ENCODE assay signal across 11 mouse cellular contexts in the genomic region with DNA sequence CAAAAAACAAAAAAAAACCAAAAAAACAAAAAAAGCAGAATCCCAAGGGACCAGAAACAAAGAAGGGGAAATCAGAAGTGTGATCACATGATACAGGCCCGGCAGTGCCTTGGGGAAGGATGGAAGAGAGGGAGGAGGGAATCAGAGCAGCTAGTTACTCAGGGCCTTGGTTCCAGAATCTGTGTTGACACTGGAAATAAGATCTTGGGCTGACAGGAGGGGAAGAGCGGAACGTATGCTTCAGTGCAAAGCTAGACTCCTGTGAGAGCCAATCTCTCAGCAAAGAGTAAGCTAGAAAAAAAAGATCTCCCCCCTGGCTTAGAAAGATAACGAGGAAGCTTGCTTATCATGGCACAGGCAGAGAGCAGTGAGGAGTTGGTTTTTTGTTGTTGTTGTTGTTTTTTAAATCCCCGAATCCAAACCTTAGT. TPM values are rescaled to one million over a fixed set of nuclear protein-coding genes. Genes with fewer than 3 reads are reported as not detected.
DNase-seq lines count a peak whose midpoint lies in the region; ATAC-seq and TF ChIP-seq lines count a peak whose summit lies in the region.
"Had no signal": no experiment of that assay in that cellular context is flagged by ENCODE, and none has a peak within 500 bp of the region (broad histone marks: within the 10 kb centered on the region; RNA-seq: fewer than 3 reads in every experiment).

No protein-coding gene starts in this region.

- H3K27ac ChIP-seq in kidney, postnatal 0 days = no peak overlapping the region
- peak overlapping the region; percentile 51; the same call in 1 of the 2 replicates for H3K27ac ChIP-seq in hindbrain, embryonic 15.5 days (replicated peaks)
- peak overlapping the region; percentile 57 for H3K27ac ChIP-seq in midbrain, embryonic 15.5 days

- peaks cover 8% of the 10 kb centered on the region; the same call in 1 of the 2 replicates for H3K4me1 ChIP-seq in kidney, postnatal 0 days (replicated peaks; ENCODE audit: insufficient read depth, low read length)
- H3K4me1 ChIP-seq in hindbrain, embryonic 15.5 days (replicated peaks) = peaks cover 42% of the 10 kb centered on the region
- peaks cover 47% of the 10 kb centered on the region for H3K4me1 ChIP-seq in midbrain, embryonic 15.5 days

- no peaks in the 10 kb centered on the region for H3K36me3 ChIP-seq in kidney, postnatal 0 days (ENCODE audit: insufficient read depth, low read length)
- H3K36me3 ChIP-seq in hindbrain, embryonic 15.5 days = no peaks in the 10 kb centered on the region
- H3K36me3 ChIP-seq in midbrain, embryonic 15.5 days (replicated peaks) = no peaks in the 10 kb centered on the region

- H3K27me3 ChIP-seq in kidney, postnatal 0 days (ENCODE audit: insufficient read depth, low read length) = no peaks in the 10 kb centered on the region
- H3K27me3 ChIP-seq in hindbrain, embryonic 15.5 days = no peaks in the 10 kb centered on the region
- H3K27me3 ChIP-seq in midbrain, embryonic 15.5 days (replicated peaks) = no peaks in the 10 kb centered on the region

- WGBS in kidney, postnatal 0 days = 39% methylated on average over 5 of the region's 5 CpGs
- 32% methylated on average over 5 of the region's 5 CpGs for WGBS in hindbrain, embryonic 15.5 days
- WGBS in midbrain, embryonic 15.5 days = 24% methylated on average over 5 of the region's 5 CpGs

- no peaks in the 10 kb centered on the region for H3K9me3 ChIP-seq in kidney, postnatal 0 days (replicated peaks; ENCODE audit: low read length)
- H3K9me3 ChIP-seq in hindbrain, embryonic 15.5 days = no peaks in the 10 kb centered on the region
- no peaks in the 10 kb centered on the region for H3K9me3 ChIP-seq in midbrain, embryonic 15.5 days

- ATAC-seq in kidney, postnatal 0 days (replicated peaks; ENCODE audit: low FRiP score, low read depth) = no peak
- no peak for ATAC-seq in hindbrain, embryonic 15.5 days (ENCODE audit: low FRiP score, low read depth)
- no peak for ATAC-seq in midbrain, embryonic 15.5 days (replicated peaks)

- H3K4me3 ChIP-seq in kidney, postnatal 0 days (replicated peaks; ENCODE audit: low read depth, low read length) = no peak overlapping the region
- H3K4me3 ChIP-seq in hindbrain, embryonic 15.5 days = no peak overlapping the region
- no peak overlapping the region for H3K4me3 ChIP-seq in midbrain, embryonic 15.5 days

- no peak overlapping the region for H3K4me2 ChIP-seq in kidney, postnatal 0 days (ENCODE audit: low read length)
- no peak overlapping the region for H3K4me2 ChIP-seq in hindbrain, embryonic 15.5 days
- no peak overlapping the region for H3K4me2 ChIP-seq in midbrain, embryonic 15.5 days
- H3K4me2 ChIP-seq: lung, embryonic 14.5 days had no signal

- TF ChIP-seq CTCF in kidney, postnatal 0 days (IDR thresholded peaks at IDR 0.05; ENCODE audit: low read depth) = no peak

- peak; percentile 75 for DNase-seq in kidney, postnatal 0 days (ENCODE audit: low spot score)
- DNase-seq in kidney, postnatal 36 days = no peak
- DNase-seq in embryo, embryonic 11 days = peak; percentile 49
- DNase-seq in right cerebral cortex, postnatal 14 days = no peak
- no peak for DNase-seq in frontal cortex, postnatal 10 days (ENCODE audit: low spot score in 2 of 2)
- DNase-seq in thymus, postnatal 14 days = no peak
- DNase-seq: cerebellum, postnatal 36 days; kidney, postnatal 4 days; lung, embryonic 14.5 days had no signal

- H3K9ac ChIP-seq in kidney, postnatal 0 days (ENCODE audit: low read depth, low read length) = no peak overlapping the region
- no peak overlapping the region for H3K9ac ChIP-seq in hindbrain, embryonic 15.5 days
- H3K9ac ChIP-seq in midbrain, embryonic 15.5 days = no peak overlapping the region
- H3K9ac ChIP-seq: lung, embryonic 14.5 days had no signal

RNA-seq across cellular contexts. Expression of gene Nfam1, which starts 26.1 kb away (rescaled TPM):
- 2.2 and 2.3 TPM in 2 replicates for polyA plus RNA-seq in kidney, postnatal 0 days (2015; fragmentation: Nextera tagmentation; extraction: Ambion mirVana)
- polyA plus RNA-seq in hindbrain, embryonic 15.5 days (2015; fragmentation: Nextera tagmentation; extraction: Ambion mirVana) = 2.1 and 2.7 TPM in 2 replicates
- 2.9 TPM in 2 replicates for polyA plus RNA-seq in midbrain, embryonic 15.5 days (2015; fragmentation: Nextera tagmentation; extraction: Ambion mirVana)

RNA-seq across cellular contexts. Expression of gene Serhl, which starts 30.1 kb away (rescaled TPM):
- 76.5 and 83.5 TPM in 2 replicates for polyA plus RNA-seq in kidney, postnatal 0 days (2015; fragmentation: Nextera tagmentation; extraction: Ambion mirVana)
- polyA plus RNA-seq in hindbrain, embryonic 15.5 days (2015; fragmentation: Nextera tagmentation; extraction: Ambion mirVana) = 29.7 and 31.0 TPM in 2 replicates
- 24.9 and 27.8 TPM in 2 replicates for polyA plus RNA-seq in midbrain, embryonic 15.5 days (2015; fragmentation: Nextera tagmentation; extraction: Ambion mirVana)

Comparison
In these comparisons a context has a peak if more than half of its experiments do, and no peak if none do; other contexts are left out.
1. DNase-seq: peak in kidney, postnatal 0 days (single experiment) and embryo, embryonic 11 days (single experiment); none in kidney, postnatal 36 days (0 of 2), right cerebral cortex, postnatal 14 days (single experiment), frontal cortex, postnatal 10 days (0 of 2) and thymus, postnatal 14 days (single experiment).